Mouse (Mus musculus) heart, embryonic 12.5 days (tissue): ENCODE data around the gene Nmb. TPM values are rescaled to one million over a fixed set of nuclear protein-coding genes. Genes with fewer than 3 reads are reported as not detected.
A peak's percentile ranks its signal among the peaks of the same experiment; 100 is the strongest.

Experiments
- ATAC-seq: fragments of 200-750 bp; cut with Nextera tagmentation; 2 replicates; pipeline ENCODE4 v1.8.0; 2017; ENCODE audit warnings: moderate TSS enrichment, moderate library complexity; ENCODE audit not compliant: insufficient number of reproducible peaks, low FRiP score
- H3K27ac ChIP-seq: fragments of 300-500 bp; sonication (generic); 2 replicates; pipeline ENCODE4 v1.5.1; 2016; ENCODE audit warnings: mild to moderate bottlenecking, moderate library complexity; ENCODE audit not compliant: poor library complexity, severe bottlenecking
- H3K27me3 ChIP-seq: fragments of 300-500 bp; sonication (generic); replicated peaks from 2 replicates; pipeline ENCODE4 v1.6.1; 2016; ENCODE audit warnings: mild to moderate bottlenecking, moderate library complexity
- H3K36me3 ChIP-seq: fragments of 300-500 bp; sonication (generic); 2 replicates; pipeline ENCODE4 v1.6.1; 2016; ENCODE audit warnings: mild to moderate bottlenecking, moderate library complexity
- H3K4me1 ChIP-seq: fragments of 300-500 bp; sonication (generic); replicated peaks from 2 replicates; pipeline ENCODE4 v1.6.1; 2016; ENCODE audit warnings: mild to moderate bottlenecking
- H3K4me2 ChIP-seq: fragments of 300-500 bp; sonication (generic); 2 replicates; pipeline ENCODE4 v1.6.1; 2016; ENCODE audit warnings: mild to moderate bottlenecking, moderate library complexity
- H3K4me3 ChIP-seq: fragments of 300-500 bp; sonication (generic); 2 replicates; pipeline ENCODE4 v1.5.1; 2016; ENCODE audit warnings: mild to moderate bottlenecking
- H3K9ac ChIP-seq: fragments of 300-500 bp; sonication (generic); 2 replicates; pipeline ENCODE4 v1.6.1; 2016; ENCODE audit warnings: mild to moderate bottlenecking, moderate library complexity
- H3K9me3 ChIP-seq: fragments of 300-500 bp; sonication (generic); replicated peaks from 2 replicates; pipeline ENCODE4 v1.6.1; 2016; ENCODE audit warnings: mild to moderate bottlenecking, moderate library complexity
- WGBS: fragments of 180-500 bp; shearing (Covaris S2); methylation state at CpG from one replicate; pipeline ENCODE4 v1.1.7; 2016; 5-methylcytosine and 5-hydroxymethylcytosine counted together
- polyA plus RNA-seq: library from polyadenylated mRNA; unstranded; fragments of >200 nt; fragmentation: Nextera tagmentation; extraction: Ambion mirVana; gene quantifications from 2 replicates; pipeline ENCODE4 v1.2.1, GENCODE M21; 2016

Gene Nmb
- polyA plus RNA-seq, 1 experiment from 2014 or later, result 3.6 TPM

DNA sequence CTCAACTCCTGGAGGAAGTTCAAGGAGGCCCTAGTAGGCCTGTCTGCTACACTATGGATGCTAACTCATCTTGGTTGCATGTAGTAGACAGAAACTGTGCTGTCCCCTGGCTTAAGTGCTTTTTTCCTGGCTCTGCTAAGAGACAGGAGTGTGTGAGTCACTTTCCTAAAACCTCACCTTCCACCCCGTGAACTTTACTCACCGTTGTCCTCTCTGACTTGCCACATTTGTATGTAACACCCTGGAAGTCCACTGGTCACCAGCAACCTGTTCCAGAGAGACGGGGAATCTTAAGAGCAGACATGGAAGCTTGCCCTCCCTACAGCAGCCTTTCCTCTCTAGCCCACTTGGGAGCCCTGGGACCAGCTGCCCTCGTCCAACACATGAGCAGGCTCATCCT lies 7.2 kb downstream of the Nmb start:
- H3K4me1 ChIP-seq, result peaks cover 17% of the 10 kb centered on the region
- H3K27ac ChIP-seq, result no peak overlapping the region
- H3K9ac ChIP-seq, result no peak overlapping the region
- no peaks in the 10 kb centered on the region for H3K27me3 ChIP-seq
- H3K36me3 ChIP-seq, result peaks cover 46% of the 10 kb centered on the region
- 91% methylated on average over 4 of the region's 4 CpGs for WGBS
- no peak for ATAC-seq
- H3K4me3 ChIP-seq, result no peak overlapping the region
- no peak overlapping the region for H3K4me2 ChIP-seq
- H3K9me3 ChIP-seq, result no peaks in the 10 kb centered on the region

DNA sequence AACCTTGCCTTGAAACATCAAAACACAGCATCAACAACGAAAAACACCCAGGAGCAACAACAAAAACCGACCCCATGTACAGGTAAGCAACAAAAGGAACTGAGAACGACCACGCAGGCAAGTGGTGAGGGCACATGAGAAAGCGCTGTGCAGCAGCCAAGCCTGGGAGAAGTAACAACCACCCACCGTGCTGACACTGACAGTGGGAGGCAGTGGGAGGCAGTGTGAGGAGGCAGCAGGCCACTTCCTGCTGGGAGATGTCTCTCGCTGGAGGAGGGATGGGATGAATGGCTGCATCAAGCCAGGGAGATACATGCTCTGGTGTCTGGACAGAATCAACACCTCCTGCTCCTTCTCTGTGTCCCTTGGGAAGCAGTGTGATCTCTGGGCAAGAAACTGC lies 7.7 kb downstream of the Nmb start:
- H3K9ac ChIP-seq, result no peak overlapping the region
- ATAC-seq, result no peak
- WGBS, result 81% methylated on average over 7 of the region's 7 CpGs
- H3K9me3 ChIP-seq, result no peaks in the 10 kb centered on the region
- H3K36me3 ChIP-seq, result peaks cover 52% of the 10 kb centered on the region
- no peak overlapping the region for H3K27ac ChIP-seq
- no peak overlapping the region for H3K4me2 ChIP-seq
- no peaks in the 10 kb centered on the region for H3K27me3 ChIP-seq
- H3K4me3 ChIP-seq, result no peak overlapping the region
- peaks cover 17% of the 10 kb centered on the region for H3K4me1 ChIP-seq

DNA sequence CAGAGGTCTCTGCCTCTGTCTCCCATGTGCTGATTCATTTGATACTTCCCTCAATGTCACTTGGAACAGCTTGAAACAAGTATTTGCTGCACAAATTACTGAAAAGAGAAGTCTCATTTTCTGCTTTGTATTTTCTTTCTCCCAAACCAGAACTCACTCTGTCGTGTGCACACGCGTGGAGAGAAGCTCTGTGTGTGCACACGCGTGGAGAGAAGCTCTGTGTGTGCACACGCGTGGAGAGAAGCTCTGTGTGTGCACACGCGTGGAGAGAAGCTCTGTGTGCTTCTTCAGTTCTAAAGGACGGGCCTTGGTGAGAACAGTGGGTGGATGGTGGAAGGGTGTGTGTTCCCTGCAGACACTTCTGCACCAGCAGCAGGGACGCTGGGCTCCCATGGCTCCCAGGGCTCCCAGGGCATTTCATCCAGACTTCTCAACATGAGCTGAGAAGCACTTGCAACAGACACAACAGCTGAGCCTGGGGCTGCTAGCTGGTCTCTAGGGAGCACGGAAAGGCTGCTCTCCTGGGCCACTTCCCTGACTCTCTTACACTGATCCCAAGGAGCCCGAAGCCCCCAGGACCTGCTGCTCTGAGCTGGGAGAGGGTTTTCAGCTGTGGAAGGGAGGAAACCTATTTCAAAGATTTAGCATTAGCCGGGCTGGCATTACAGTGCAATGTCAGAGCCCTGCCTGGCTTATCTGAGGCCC lies 9.9 kb downstream of the Nmb start:
- Histone ChIP-seq H3K36me3 (peaks cover 68% of the 10 kb centered on the region), H3K4me3 (no peak overlapping the region), H3K9ac (no peak overlapping the region), H3K4me2 (no peak overlapping the region), H3K27ac (no peak overlapping the region), H3K9me3 (no peaks in the 10 kb centered on the region), H3K27me3 (no peaks in the 10 kb centered on the region), H3K4me1 (peaks cover 4% of the 10 kb centered on the region; the same call in 1 of the 2 replicates)
- WGBS, result 92% methylated on average over 14 of the region's 14 CpGs
- ATAC-seq, result no peak

DNA sequence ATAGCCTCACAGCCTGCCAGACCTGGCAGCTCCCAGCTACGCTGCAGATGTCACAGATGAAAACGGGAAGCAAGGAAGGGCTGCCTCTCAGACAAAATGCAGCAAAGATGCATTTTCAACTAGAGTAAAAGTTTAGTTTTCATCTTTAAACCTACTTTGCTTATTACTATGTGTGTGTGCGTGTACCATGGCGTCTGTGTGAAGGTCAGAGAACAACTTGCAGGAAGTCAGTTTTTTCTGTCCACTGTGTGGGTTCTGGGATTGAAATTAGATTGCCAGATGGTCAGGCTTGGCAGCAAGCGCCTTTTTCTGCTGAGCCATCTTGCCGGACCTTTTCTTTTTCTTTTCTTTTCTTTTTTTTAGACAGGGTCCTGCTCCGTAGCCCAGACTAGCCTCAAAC lies 10.7 kb downstream of the Nmb start:
- 67% methylated on average over 7 of the region's 7 CpGs for whole genome bisulfite sequencing
- Histone ChIP-seq H3K4me1 (peaks cover 10% of the 10 kb centered on the region), H3K36me3 (peaks cover 70% of the 10 kb centered on the region), H3K27me3 (no peaks in the 10 kb centered on the region), H3K9ac (no peak overlapping the region), H3K4me2 (no peak overlapping the region), H3K9me3 (no peaks in the 10 kb centered on the region), H3K4me3 (no peak overlapping the region), H3K27ac (no peak overlapping the region)
- ATAC-seq, result no peak

DNA sequence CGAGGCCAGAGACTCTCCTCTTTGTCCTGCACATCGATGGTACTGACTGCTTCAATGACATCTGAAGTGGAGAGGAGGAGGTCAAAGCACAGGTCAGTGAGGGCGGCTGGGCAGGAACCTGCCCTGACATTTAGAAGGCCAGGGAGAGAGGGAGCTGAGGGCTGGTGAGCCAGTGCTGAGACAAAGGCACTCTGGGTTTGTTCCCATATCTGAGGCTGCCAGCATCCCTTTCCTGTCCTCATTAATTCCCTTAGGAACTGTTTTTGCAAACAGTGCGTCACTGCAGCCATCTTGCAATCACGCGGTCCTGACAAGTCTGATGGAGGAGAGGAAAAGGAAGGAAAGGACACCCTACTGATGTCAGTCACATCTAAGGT lies 11.1 kb downstream of the Nmb start:
- no peak for ATAC-seq
- Histone ChIP-seq H3K27ac (peak overlapping the region; percentile 4; the same call in 1 of the 2 replicates), H3K27me3 (no peaks in the 10 kb centered on the region), H3K4me3 (no peak overlapping the region), H3K9me3 (no peaks in the 10 kb centered on the region), H3K9ac (peak overlapping the region; percentile 3; the same call in 1 of the 2 replicates), H3K4me1 (peaks cover 14% of the 10 kb centered on the region), H3K36me3 (peaks cover 70% of the 10 kb centered on the region), H3K4me2 (no peak overlapping the region)
- WGBS, result 55% methylated on average over 6 of the region's 6 CpGs

DNA sequence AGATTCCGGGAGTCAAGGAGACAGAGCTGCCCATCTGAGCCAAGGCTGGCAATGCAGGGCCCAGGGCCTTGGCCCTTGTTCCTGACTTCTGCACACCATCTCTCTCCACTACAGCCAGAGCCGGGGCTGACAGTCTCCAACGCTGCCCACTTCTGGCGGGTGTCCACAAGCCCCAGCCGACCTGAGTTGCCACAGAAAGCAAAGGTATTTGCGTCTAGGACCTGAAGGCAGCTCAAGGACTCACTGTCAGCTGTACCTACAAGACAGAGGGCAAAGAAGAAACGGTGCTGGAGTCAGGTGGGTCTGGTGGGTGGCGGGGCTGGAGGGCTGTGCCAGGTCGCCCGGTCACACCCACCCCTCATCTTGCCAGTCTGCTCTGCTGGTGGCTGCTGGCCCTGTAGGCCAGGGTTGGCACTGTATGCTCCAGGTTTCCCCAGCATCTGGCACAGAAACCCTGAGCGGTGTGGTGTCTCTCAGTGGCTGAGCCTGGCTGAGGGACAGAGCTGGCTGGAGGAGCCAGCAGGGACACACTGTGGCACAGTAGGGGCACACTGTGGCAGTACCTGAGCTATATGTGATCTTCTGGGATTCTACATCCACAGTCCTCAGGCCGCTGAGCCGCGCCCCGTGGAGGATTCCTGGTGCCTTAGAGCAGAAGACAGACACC lies 11.7 kb downstream of the Nmb start:
- Histone ChIP-seq H3K27ac (peak overlapping the region; percentile 4; the same call in 1 of the 2 replicates), H3K36me3 (peaks cover 69% of the 10 kb centered on the region), H3K9me3 (no peaks in the 10 kb centered on the region), H3K4me2 (no peak overlapping the region), H3K4me1 (peaks cover 18% of the 10 kb centered on the region), H3K27me3 (no peaks in the 10 kb centered on the region), H3K9ac (no peak overlapping the region; the same call in 1 of the 2 replicates), H3K4me3 (no peak overlapping the region)
- 88% methylated on average over 15 of the region's 15 CpGs for WGBS
- no peak for ATAC-seq

DNA sequence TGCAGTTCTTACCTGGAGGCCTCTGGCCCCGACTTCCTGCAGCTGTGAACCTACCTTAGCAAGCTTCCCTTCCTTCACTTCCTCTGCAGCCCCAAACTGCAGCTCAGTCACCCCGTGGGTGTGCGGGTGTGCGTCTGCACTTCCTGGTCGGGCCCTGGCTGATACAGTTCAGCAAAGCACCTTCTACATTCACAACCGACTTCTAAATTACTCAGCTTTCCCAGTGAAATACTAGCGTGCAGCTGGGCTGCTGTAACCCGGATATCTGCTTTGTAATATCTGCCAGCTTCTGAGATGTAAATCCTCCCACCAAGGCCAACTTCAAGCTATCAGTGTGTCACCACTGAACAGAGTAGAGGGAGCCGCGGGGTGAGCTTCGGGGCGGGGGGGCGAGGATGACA lies 15.0 kb downstream of the Nmb start:
- 72% methylated on average over 13 of the region's 13 CpGs for WGBS
- no peak overlapping the region for H3K4me3 ChIP-seq
- H3K27ac ChIP-seq, result peak overlapping the region; percentile 56
- H3K9me3 ChIP-seq, result no peaks in the 10 kb centered on the region
- H3K4me2 ChIP-seq, result no peak overlapping the region
- no peak overlapping the region for H3K9ac ChIP-seq
- peaks cover 43% of the 10 kb centered on the region for H3K36me3 ChIP-seq
- peaks cover 18% of the 10 kb centered on the region for H3K4me1 ChIP-seq
- no peak for ATAC-seq
- H3K27me3 ChIP-seq, result no peaks in the 10 kb centered on the region

DNA sequence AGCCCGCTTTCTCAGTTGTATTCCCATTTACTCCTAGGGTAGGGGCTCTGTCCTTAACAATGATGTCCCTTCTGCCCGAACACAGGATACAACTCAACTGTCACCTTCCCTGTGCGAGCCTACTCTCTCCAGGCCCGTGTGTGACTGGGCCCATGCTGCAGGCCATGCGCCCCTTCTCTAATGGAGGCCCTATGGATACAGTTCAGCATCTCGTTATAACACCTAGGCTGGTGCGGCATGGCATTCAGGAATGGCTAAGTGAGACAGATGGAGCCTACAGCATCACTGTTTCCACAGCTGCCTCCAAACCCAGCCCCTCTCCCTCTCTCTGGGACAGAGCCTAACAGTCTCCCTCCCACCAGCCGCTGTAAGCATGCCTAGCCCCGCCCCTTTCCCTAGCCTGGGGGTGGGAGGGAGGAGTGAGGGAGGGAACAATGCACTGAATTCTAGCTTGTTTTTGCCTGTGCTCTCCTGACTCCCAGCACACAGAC lies 15.8 kb downstream of the Nmb start:
- no peak overlapping the region for H3K9ac ChIP-seq
- no peak overlapping the region for H3K4me2 ChIP-seq
- H3K36me3 ChIP-seq, result peaks cover 38% of the 10 kb centered on the region

DNA sequence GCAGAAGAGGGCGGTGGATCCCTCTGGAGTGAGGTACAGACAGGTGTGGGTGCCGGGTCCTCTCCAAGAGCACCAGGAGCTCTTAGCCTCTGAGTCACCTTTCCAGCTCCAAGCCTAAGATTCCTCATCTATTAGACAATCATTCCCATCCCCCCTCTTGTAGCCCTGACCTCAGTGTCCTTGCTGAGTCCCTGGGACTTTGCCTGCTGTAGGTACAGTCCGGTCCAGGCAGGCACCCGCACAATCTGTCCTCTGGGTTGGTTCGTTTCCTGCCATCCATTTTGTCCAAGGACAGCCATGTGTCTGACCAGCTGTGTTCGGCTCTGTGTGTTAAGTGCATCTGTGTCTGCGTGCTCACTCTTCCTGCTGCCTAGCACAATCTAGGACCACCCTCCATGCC lies 16.3 kb downstream of the Nmb start:
- no peak overlapping the region for H3K4me3 ChIP-seq
- H3K9me3 ChIP-seq, result no peaks in the 10 kb centered on the region
- peaks cover 33% of the 10 kb centered on the region for H3K36me3 ChIP-seq
- H3K4me2 ChIP-seq, result no peak overlapping the region
- H3K9ac ChIP-seq, result no peak overlapping the region
- 0 out of 2 replicates have a peak, but pooled peaks have one; percentile 1 for ATAC-seq
- H3K27me3 ChIP-seq, result no peaks in the 10 kb centered on the region
- WGBS, result 61% methylated on average over 7 of the region's 7 CpGs
- peaks cover 14% of the 10 kb centered on the region for H3K4me1 ChIP-seq
- peak overlapping the region; percentile 39 for H3K27ac ChIP-seq

More for the DNA sequence above, 15.8 kb downstream of the Nmb start:
- H3K4me1 ChIP-seq, result peaks cover 18% of the 10 kb centered on the region
- H3K9me3 ChIP-seq, result no peaks in the 10 kb centered on the region
- H3K4me3 ChIP-seq, result no peak overlapping the region
- peak overlapping the region; percentile 56 for H3K27ac ChIP-seq
- peak; percentile 76 for ATAC-seq
- H3K27me3 ChIP-seq, result no peaks in the 10 kb centered on the region
- 43% methylated on average over 9 of the region's 9 CpGs for WGBS

DNA sequence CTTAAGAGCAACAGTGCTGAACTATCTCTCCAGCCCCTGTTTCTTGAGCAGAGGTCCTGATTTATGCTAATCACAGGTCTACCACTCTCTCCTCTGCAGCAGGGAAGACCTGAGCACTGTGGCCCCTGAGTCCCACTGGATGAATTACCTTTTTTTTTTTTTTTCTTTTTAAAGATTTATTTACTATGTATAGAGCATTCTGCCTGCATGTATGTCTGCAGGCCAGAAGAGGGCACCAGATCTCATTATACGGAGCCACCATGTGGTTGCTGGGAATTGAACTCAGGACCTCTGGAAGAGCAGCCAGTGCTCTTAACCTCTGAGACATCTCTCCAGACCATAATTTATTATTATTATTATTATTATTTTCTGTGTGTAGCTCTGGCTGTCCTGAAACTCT lies 19.2 kb downstream of the Nmb start:
- H3K9me3 ChIP-seq, result no peaks in the 10 kb centered on the region
- no peak overlapping the region for H3K9ac ChIP-seq
- H3K4me3 ChIP-seq, result no peak overlapping the region
- no peaks in the 10 kb centered on the region for H3K27me3 ChIP-seq
- H3K4me1 ChIP-seq, result peaks cover 23% of the 10 kb centered on the region
- ATAC-seq, result no peak
- H3K4me2 ChIP-seq, result no peak overlapping the region
- no peak overlapping the region for H3K27ac ChIP-seq
- WGBS, result 29% methylated on average over 1 of the region's 1 CpGs
- H3K36me3 ChIP-seq, result peaks cover 4% of the 10 kb centered on the region

DNA sequence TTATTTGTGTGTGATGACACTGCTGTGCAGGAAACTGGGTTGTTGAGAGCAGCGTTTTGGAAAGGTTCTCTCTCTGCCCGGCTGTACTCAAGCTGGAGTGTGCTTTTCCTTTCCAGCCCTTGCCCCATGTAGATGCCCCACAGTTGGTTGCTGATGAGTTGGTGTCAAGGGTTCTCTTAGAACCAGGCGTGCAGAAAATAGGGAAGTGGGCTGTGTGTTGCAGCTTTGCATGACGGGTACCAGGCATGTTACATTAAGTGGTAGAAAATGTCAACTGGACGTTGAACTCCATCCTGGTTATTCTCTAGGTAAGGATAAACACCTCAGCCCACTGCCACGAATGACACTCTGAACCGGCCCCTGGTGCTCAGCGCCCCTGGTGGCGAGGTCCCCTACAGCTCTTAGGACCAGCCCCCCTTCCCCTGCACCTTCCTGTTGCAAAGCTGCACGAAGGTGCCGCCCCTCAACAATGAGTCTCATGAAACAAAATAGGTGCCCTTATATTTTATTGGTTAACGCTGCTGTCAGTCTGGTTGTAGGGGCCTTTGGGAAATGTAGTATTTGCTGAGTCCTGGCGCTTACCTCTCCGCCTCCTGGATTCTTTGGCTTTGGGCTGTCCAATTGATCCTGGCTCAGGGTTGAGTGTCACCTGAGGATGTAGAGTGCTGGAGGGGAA lies 21.9 kb downstream of the Nmb start:
- H3K27me3 ChIP-seq, result no peaks in the 10 kb centered on the region
- ATAC-seq, result peak; percentile 65
- peaks cover 4% of the 10 kb centered on the region for H3K36me3 ChIP-seq
- H3K9ac ChIP-seq, result peak overlapping the region; percentile 4; the same call in 1 of the 2 replicates
- peak overlapping the region; percentile 16; the same call in 1 of the 2 replicates for H3K4me3 ChIP-seq
- H3K4me2 ChIP-seq, result peak overlapping the region; percentile 51
- H3K4me1 ChIP-seq, result peaks cover 8% of the 10 kb centered on the region; the same call in 1 of the 2 replicates
- H3K9me3 ChIP-seq, result no peaks in the 10 kb centered on the region
- no peak overlapping the region for H3K27ac ChIP-seq
- WGBS, result 24% methylated on average over 14 of the region's 14 CpGs
